Mouse (Mus musculus) spleen, postnatal 10 days (tissue): ENCODE measurements around the gene Snai3.
A peak's percentile ranks its signal among the peaks of the same experiment; 100 is the strongest.

ENCODE experiments used
- DNase-seq, 2 experiments: peaks; one replicate each; pipeline ENCODE4 v3.0.0; 2021 to 2022; ENCODE audit warnings: low spot score in 2 of 2

The Snai3 gene

DNA sequence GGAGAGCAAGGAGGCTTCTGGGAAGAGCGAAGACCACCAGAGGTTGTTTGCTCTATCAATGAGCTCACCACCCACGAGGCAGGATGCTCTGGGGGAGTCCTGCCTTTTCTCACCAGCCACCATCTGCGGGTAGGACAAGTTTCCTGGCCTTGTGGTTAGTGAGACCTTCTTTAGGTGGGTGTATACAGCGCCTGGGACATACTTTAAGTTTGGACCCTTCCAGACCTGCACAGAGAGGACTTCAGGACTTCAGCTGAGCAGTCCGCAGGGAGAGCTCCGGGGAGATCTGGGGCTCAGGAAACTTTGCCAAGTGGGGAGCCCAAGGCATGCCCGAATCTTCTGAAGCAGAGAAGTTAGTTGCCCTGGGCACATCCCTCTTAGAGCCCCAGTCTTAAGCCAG, 543 bp downstream of the Snai3 start:
- DNase-seq = no peak

GRCm38 (mm10) chr8:122459218-122459900, 1.2 kb downstream of the Snai3 start:
- peak in 1 of 2 experiments; percentile 63 for DNase-seq

DNA sequence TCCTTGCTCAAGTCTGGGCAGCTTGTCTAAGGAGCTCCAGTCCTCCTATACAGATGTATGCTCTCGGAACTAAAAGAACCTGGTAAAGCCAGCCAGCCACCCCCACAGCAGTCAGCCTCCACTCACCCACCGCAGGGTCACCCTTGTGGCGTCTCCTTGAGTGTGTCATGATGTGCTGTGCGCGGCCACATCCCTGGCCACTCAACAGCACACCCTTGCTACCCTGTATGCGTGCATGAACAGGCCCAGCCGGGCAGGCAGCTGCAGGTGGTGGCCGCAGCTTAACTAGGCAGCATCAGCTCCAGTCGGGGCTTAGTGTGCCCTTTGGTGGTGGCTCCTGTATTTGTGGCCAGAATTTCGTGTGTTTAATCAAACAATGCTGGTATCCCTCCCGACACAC, 3.4 kb downstream of the Snai3 start:
- no peak for DNase-seq

- no peak for DNase-seq
Observed at GRCm38 (mm10) chr8:122454409-122454808, 6.1 kb downstream of the Snai3 start.

- DNase-seq = no peak
Observed at GRCm38 (mm10) chr8:122452154-122452553, 8.4 kb downstream of the Snai3 start.

- no peak for DNase-seq
Observed at GRCm38 (mm10) chr8:122451161-122451703, 9.3 kb downstream of the Snai3 start.

GRCm38 (mm10) chr8:122445203-122445602, 15.3 kb downstream of the Snai3 start:
- no peak for DNase-seq

DNA sequence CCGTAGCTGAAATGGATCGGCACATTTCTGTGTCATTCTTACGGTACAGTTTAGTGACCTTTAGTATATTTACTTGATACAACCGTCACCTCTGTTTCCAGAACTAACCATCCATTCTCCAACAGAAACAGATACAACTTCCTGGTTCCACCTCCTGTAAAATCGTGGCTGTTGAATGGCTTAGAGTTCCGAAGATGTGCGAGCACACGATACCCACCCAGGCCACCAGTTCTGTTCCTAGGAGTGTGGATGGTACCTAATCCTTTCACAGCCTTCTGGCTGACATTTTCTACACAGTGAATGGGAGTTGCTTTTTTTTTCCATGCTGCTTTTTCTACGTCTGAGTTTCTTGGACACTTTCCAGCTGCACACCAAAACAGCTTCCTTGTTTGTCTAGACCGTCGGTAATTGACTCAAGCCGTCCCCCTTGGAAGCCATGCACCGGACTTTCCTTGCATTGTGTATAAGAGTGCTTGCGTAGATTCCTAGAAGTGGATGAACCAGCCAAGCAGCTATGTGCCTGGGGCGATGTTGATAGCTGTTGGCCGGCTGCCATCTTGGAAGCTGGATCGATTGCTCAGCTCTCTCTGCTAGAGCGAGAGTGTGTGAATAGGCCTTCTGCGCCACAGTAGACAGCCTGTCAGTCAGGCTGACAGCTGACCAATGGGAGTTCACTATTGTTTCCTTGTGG, 16.3 kb downstream of the Snai3 start:
- peak; percentile 77 to 89 for DNase-seq

DNA sequence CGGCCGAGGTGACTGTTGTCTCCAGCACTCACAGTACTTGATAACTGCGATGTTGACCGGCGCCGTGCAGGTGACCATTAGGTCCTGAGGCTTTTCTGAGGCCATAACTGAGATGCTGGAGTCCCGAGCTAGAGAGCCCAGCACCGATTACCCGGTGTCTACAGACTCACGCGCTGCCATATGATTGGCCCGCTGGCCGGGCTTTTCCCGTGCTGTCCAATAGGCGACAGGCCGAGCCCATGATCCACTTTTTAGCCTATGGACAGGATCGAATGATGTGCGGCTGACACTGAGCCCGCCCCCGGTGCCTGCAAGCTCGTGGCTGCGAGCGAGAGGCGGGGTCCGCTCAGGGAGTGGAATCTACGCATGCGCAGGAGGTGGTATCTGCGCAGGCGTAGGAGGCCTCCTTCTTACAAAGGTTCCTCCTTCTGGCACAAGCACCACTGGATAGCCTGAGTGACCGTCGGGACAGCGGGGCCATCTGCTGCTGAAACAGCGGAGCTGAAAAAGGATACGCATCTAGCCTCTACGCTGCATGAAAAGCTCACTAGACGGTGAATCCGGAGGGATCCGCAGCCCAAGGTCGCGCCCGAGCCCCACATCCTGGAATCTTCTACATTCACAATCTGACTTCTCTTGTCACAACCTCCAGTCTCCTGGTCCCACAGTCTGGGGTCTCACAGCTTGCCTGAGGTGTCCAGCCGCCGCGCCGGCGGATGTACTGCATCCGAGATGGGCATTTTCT, 17.1 kb downstream of the Snai3 start, which contains the start of gene Mvd:
Mvd (minus strand) TSS at position 161 of the 745 bp plus-strand sequence.
- peak; percentile 91 to 97 for DNase-seq

- no peak for DNase-seq
Observed at GRCm38 (mm10) chr8:122442781-122443180, 17.8 kb downstream of the Snai3 start.

DNA sequence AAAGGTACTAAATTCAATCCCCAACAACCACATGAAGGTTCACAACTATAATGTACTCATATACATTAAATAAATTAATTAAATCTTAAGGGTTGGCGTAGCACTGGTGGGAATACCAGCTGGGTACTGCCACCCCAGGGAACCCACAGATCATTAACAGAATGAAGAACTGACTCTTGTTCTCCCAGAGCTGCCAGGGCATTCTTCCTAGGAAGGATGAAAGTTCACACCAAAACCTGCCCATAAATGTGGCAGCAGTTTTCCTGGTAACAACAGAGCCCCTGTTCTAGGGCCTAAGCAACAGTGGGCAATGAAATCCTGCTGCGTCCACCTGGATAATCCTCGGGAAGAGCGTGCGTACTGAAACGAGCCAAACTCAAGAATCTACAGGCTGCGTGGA, 18.2 kb downstream of the Snai3 start:
- no peak for DNase-seq

GRCm38 (mm10) chr8:122441326-122441725, 19.2 kb downstream of the Snai3 start:
- no peak for DNase-seq

GRCm38 (mm10) chr8:122439336-122439735, 21.2 kb downstream of the Snai3 start:
- no peak for DNase-seq

DNA sequence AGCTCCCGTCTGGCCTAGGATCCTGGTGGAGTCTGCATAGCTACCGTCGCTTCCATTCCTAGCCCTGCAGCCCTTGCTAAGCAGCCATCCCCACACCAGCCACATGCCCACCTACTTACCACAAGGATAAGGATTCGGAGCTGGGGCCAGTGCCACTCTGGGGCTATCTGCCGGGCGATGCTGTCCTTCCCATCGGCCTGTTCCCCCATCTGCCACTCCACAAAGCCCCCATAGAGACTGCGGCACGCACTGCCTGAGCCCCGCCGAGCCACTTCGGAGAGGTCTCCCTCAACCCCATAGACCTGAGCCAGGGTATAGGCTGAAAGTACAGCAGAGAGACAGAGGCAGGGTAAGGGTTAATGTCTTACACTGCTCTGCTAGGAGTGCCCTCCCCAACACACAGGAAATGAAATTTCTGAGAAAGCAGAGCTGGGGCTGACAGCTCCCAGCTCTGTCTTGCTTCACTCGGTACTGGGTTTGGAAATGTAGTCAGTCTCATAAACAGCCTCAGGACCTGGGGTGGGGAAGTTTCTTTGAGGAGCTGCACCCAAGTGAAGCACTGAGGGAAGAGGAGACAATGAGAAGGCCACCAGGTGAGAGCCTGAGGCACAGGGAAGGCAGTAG, 22.7 kb downstream of the Snai3 start:
- no peak for DNase-seq

DNA sequence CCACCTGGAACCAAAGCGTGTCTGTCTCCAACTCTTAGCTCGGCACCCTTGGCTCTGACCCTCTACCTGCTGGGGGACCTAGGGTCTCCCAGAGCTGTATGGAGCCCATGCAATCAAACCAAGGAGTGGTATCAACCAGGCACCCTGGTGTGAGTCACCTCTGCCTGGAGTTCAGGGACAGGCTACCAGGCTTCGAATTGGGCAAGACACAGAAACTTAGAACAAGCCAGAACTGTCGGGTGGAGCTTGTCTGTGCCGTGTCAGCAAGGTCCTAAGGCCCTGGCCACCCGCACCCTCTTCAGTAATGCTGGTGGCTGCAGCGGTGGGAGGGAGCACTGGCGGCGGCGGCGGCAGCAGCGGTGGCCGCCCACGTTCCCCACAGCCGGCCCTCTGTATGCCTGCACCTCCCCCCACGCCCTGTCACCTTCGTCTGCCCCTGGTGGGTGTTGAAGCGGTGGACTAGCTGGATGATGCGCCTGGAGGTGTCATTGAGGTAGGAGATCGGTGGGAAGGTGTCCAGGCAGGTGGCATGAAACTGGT, 23.9 kb downstream of the Snai3 start:
- DNase-seq = no peak

DNA sequence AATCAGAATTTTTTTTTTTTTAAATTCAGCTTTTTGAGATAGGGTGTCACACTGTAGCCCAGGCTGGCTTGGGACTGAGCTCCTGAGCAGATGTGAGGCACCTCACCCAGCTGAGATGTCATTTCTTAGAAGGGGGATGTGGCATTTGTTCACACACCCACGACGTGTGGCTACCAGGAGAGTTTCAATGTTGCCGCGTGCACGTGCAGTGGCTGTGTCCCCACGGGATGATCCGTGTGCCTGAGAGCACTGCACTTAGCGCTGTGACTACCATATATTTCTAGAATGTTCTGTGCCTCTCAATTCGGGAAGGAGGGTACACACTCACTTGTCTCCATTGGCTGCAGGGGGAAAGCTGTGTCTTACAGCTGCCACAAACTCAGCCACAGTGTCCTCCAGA, 24.4 kb downstream of the Snai3 start:
- DNase-seq = no peak

DNA sequence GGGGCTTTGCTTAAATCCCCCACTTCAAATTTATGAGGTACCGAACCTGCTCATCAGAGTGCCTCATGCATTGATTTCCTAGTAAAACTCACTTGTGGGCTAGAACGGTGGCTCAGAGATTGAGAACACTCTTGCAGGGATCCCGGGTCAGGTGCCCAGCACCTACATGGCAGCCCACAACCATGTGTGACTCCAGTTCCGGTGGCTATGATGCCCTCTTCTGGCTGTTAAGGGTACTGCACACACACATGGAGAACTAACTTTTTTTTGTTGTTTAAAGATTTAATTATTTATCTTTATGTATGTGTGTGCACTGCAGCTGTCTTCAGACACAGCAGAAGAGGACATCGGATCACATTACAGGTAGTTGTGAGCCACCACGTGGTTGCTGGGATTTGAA, 25.2 kb downstream of the Snai3 start:
- DNase-seq = peak in 1 of 2 experiments; percentile 38

DNA sequence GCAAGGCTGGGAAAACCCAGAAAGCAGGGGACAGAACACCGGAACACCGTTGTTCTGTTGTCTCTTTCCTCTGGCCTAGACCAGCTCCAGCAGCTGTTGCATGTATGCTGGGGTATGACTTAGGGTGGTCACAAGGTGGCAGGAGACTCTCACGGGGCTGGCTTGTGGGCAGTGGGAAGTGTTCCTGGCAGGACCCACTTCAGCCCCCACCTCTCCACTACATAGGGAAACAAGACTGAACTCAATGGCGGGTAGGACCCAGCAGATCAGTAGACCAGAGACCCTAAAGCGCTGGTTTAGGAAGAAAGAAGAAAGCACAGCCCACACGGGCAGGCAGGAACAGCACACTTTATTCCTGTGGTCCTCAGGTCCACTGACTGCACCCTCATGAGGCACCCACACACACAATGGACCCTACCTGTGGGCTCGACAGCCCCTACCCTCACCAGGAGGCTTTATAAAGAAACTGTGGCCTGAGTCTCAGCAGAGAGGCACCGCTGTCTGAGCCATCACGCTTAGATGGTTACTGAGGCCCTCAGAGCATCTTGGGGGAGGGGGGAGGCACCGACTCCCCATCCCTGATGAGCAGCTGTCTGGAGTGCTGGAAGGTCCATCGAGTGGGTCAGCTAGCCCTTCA, 27.1 kb downstream of the Snai3 start:
- DNase-seq = peak in 1 of 2 experiments; percentile 68

DNA sequence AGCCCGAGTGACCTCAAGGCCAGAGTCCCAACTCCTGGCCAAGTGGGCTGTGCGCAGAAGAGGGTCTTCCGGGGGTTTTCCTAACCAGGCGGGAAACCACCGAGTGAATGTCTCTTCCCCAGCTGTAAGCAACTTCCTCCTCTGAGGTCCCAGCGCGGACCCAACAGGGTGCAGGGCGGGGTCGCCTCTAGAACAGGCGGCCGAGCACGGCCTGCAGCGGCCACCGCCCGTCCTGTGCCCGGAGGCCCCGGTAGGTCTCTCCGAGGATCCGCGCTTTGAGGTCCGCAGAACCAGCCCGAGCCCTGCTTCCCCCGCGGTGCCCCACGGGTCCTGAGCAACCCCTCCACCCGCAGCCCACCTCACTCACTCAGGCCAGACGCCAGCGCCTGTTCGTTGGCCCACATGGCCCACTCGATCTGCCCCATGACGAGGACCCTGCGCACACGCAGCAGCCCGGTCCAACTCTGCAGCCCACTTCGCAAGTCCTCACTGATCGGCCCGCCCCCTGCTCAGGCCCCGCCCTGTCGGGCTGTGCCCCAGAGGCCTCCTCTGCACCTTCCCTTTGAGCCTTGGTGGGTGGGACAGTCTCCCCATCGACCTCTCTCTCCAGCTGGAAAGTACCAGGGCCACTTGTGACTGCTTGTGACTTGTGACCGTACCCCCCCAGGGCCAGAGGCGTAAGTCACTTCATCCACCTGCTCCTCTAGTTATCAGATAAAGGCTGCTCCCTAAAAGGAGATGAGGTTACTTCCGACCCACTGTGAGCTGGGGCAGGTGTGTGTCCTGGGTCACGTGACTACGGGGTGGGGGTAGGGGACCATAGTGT, 27.9 kb downstream of the Snai3 start, which contains the start of gene Cyba:
Cyba (minus strand) TSS at position 488 of the 826 bp plus-strand sequence.
- DNase-seq = peak; percentile 60 to 85
